Mouse (Mus musculus): ENCODE data around the gene Krt14. TPM values are rescaled to one million over a fixed set of nuclear protein-coding genes. Genes with fewer than 3 reads are reported as not detected.
"Not testable (repeated sequence)": the region's sequence is repeated elsewhere in the genome, so short reads cannot be mapped to it uniquely, and the experiment has no call there.

Krt14 gene
- 30.7 and 31.2 TPM in 2 replicates for polyA plus RNA-seq (2014; fragmentation: Nextera tagmentation; extraction: Ambion mirVana)

GRCm38 (mm10) chr11:100207498-100207897 lies at the start of gene Krt14:
TSS of gene Krt14 (minus strand) at chr11:100207548.
- no peak within 1 kb of the TSS for H3K27ac ChIP-seq (replicated peaks; ENCODE audit: low read depth, low read length)
- no peak within 1 kb of the TSS for H3K9ac ChIP-seq (replicated peaks; ENCODE audit: low read length)
- no peak within 1 kb of the TSS for H3K4me3 ChIP-seq (ENCODE audit: low read depth, low read length)
- no peaks in the 10 kb centered on the region for H3K4me1 ChIP-seq (ENCODE audit: control insufficient read depth, insufficient read depth, low read length)
- no peaks in the 10 kb centered on the region for H3K36me3 ChIP-seq (replicated peaks; ENCODE audit: control insufficient read depth, insufficient read depth, low read depth, low read length)
- DNase-seq (ENCODE audit: low spot score), result no peak
- no peaks in the 10 kb centered on the region for H3K27me3 ChIP-seq (ENCODE audit: control insufficient read depth, insufficient read depth, low read length)
- ATAC-seq (replicated peaks; ENCODE audit: insufficient number of reproducible peaks, low FRiP score, low TSS enrichment, low read depth), result no peak
- WGBS, result 89% methylated on average over 8 of the region's 8 CpGs
- H3K9me3 ChIP-seq (replicated peaks; ENCODE audit: control insufficient read depth, low read length), result no peaks in the 10 kb centered on the region
- H3K4me2 ChIP-seq (ENCODE audit: low read depth, low read length), result no peak within 1 kb of the TSS

GRCm38 (mm10) chr11:100255514-100255913 lies 48.2 kb upstream of the Krt14 start:
- H3K27me3 ChIP-seq (ENCODE audit: control insufficient read depth, insufficient read depth, low read length), result no peaks in the 10 kb centered on the region
- no peak overlapping the region for H3K4me3 ChIP-seq (ENCODE audit: low read depth, low read length)
- H3K4me2 ChIP-seq (ENCODE audit: low read depth, low read length), result no peak overlapping the region
- no peak for DNase-seq (ENCODE audit: low spot score)
- ATAC-seq (replicated peaks; ENCODE audit: insufficient number of reproducible peaks, low FRiP score, low TSS enrichment, low read depth), result no peak
- no peaks in the 10 kb centered on the region for H3K9me3 ChIP-seq (replicated peaks; ENCODE audit: control insufficient read depth, low read length)
- H3K9ac ChIP-seq (replicated peaks; ENCODE audit: low read length), result no peak overlapping the region
- H3K4me1 ChIP-seq (ENCODE audit: control insufficient read depth, insufficient read depth, low read length), result no peaks in the 10 kb centered on the region
- no peak overlapping the region for H3K27ac ChIP-seq (replicated peaks; ENCODE audit: low read depth, low read length)
- no peaks in the 10 kb centered on the region for H3K36me3 ChIP-seq (replicated peaks; ENCODE audit: control insufficient read depth, insufficient read depth, low read depth, low read length)
- WGBS, result 92% methylated on average over 6 of the region's 6 CpGs

GRCm38 (mm10) chr11:100254360-100255090 lies 47.2 kb upstream of the Krt14 start:
- no peaks in the 10 kb centered on the region for H3K9me3 ChIP-seq (replicated peaks; ENCODE audit: control insufficient read depth, low read length)
- H3K27me3 ChIP-seq (ENCODE audit: control insufficient read depth, insufficient read depth, low read length), result no peaks in the 10 kb centered on the region
- 67% methylated on average over 5 of the region's 5 CpGs for WGBS
- no peak overlapping the region for H3K9ac ChIP-seq (replicated peaks; ENCODE audit: low read length)
- no peak overlapping the region for H3K4me2 ChIP-seq (ENCODE audit: low read depth, low read length)
- ATAC-seq (replicated peaks; ENCODE audit: insufficient number of reproducible peaks, low FRiP score, low TSS enrichment, low read depth) (no peak), DNase-seq (ENCODE audit: low spot score) (no peak)
- no peaks in the 10 kb centered on the region for H3K4me1 ChIP-seq (ENCODE audit: control insufficient read depth, insufficient read depth, low read length)
- H3K36me3 ChIP-seq (replicated peaks; ENCODE audit: control insufficient read depth, insufficient read depth, low read depth, low read length), result no peaks in the 10 kb centered on the region
- H3K4me3 ChIP-seq (ENCODE audit: low read depth, low read length), result no peak overlapping the region
- H3K27ac ChIP-seq (replicated peaks; ENCODE audit: low read depth, low read length), result no peak overlapping the region

GRCm38 (mm10) chr11:100248852-100249465 lies 41.6 kb upstream of the Krt14 start, which contains the start of gene Krt16:
TSS of gene Krt16 (minus strand) at chr11:100248902.
- 85% methylated on average over 7 of the region's 7 CpGs for WGBS
- H3K4me2 ChIP-seq (ENCODE audit: low read depth, low read length), result no peak within 1 kb of the TSS
- H3K9ac ChIP-seq (replicated peaks; ENCODE audit: low read length), result no peak within 1 kb of the TSS
- no peak within 1 kb of the TSS for H3K4me3 ChIP-seq (ENCODE audit: low read depth, low read length)
- no peak within 1 kb of the TSS for H3K27ac ChIP-seq (replicated peaks; ENCODE audit: low read depth, low read length)
- H3K4me1 ChIP-seq (ENCODE audit: control insufficient read depth, insufficient read depth, low read length), result no peaks in the 10 kb centered on the region
- H3K36me3 ChIP-seq (replicated peaks; ENCODE audit: control insufficient read depth, insufficient read depth, low read depth, low read length), result no peaks in the 10 kb centered on the region
- DNase-seq (ENCODE audit: low spot score), result no peak
- H3K9me3 ChIP-seq (replicated peaks; ENCODE audit: control insufficient read depth, low read length), result no peaks in the 10 kb centered on the region
- H3K27me3 ChIP-seq (ENCODE audit: control insufficient read depth, insufficient read depth, low read length), result no peaks in the 10 kb centered on the region
- no peak for ATAC-seq (replicated peaks; ENCODE audit: insufficient number of reproducible peaks, low FRiP score, low TSS enrichment, low read depth)

GRCm38 (mm10) chr11:100246471-100246870 lies 39.1 kb upstream of the Krt14 start:
- not testable (repeated sequence) for H3K27ac ChIP-seq (replicated peaks; ENCODE audit: low read depth, low read length); H3K4me3 ChIP-seq (ENCODE audit: low read depth, low read length); H3K4me1 ChIP-seq (ENCODE audit: control insufficient read depth, insufficient read depth, low read length); DNase-seq (ENCODE audit: low spot score); H3K27me3 ChIP-seq (ENCODE audit: control insufficient read depth, insufficient read depth, low read length); ATAC-seq (replicated peaks; ENCODE audit: insufficient number of reproducible peaks, low FRiP score, low TSS enrichment, low read depth); H3K36me3 ChIP-seq (replicated peaks; ENCODE audit: control insufficient read depth, insufficient read depth, low read depth, low read length); H3K9me3 ChIP-seq (replicated peaks; ENCODE audit: control insufficient read depth, low read length); H3K4me2 ChIP-seq (ENCODE audit: low read depth, low read length); H3K9ac ChIP-seq (replicated peaks; ENCODE audit: low read length)
- 63% methylated on average over 7 of the region's 7 CpGs for WGBS

GRCm38 (mm10) chr11:100240272-100240671 lies 32.9 kb upstream of the Krt14 start:
- DNase-seq (ENCODE audit: low spot score); H3K4me1 ChIP-seq (ENCODE audit: control insufficient read depth, insufficient read depth, low read length); H3K4me2 ChIP-seq (ENCODE audit: low read depth, low read length); H3K9me3 ChIP-seq (replicated peaks; ENCODE audit: control insufficient read depth, low read length); H3K27me3 ChIP-seq (ENCODE audit: control insufficient read depth, insufficient read depth, low read length); ATAC-seq (replicated peaks; ENCODE audit: insufficient number of reproducible peaks, low FRiP score, low TSS enrichment, low read depth); H3K4me3 ChIP-seq (ENCODE audit: low read depth, low read length); H3K9ac ChIP-seq (replicated peaks; ENCODE audit: low read length); H3K36me3 ChIP-seq (replicated peaks; ENCODE audit: control insufficient read depth, insufficient read depth, low read depth, low read length); H3K27ac ChIP-seq (replicated peaks; ENCODE audit: low read depth, low read length): not testable (repeated sequence)
- 90% methylated on average over 4 of the region's 4 CpGs for WGBS

GRCm38 (mm10) chr11:100221741-100222140 lies 14.4 kb upstream of the Krt14 start:
- WGBS, result 73% methylated on average over 8 of the region's 8 CpGs
- no peak for ATAC-seq (replicated peaks; ENCODE audit: insufficient number of reproducible peaks, low FRiP score, low TSS enrichment, low read depth)
- H3K27me3 ChIP-seq (ENCODE audit: control insufficient read depth, insufficient read depth, low read length), result no peaks in the 10 kb centered on the region

GRCm38 (mm10) chr11:100219304-100219703 lies 12.0 kb upstream of the Krt14 start:
- no peaks in the 10 kb centered on the region for H3K9me3 ChIP-seq (replicated peaks; ENCODE audit: control insufficient read depth, low read length)
- no peak overlapping the region for H3K27ac ChIP-seq (replicated peaks; ENCODE audit: low read depth, low read length)
- H3K4me2 ChIP-seq (ENCODE audit: low read depth, low read length), result no peak overlapping the region
- H3K36me3 ChIP-seq (replicated peaks; ENCODE audit: control insufficient read depth, insufficient read depth, low read depth, low read length), result no peaks in the 10 kb centered on the region
- no peaks in the 10 kb centered on the region for H3K4me1 ChIP-seq (ENCODE audit: control insufficient read depth, insufficient read depth, low read length)
- 86% methylated on average over 4 of the region's 4 CpGs for WGBS
- no peak overlapping the region for H3K4me3 ChIP-seq (ENCODE audit: low read depth, low read length)
- DNase-seq (ENCODE audit: low spot score), result no peak
- no peak for ATAC-seq (replicated peaks; ENCODE audit: insufficient number of reproducible peaks, low FRiP score, low TSS enrichment, low read depth)
- H3K27me3 ChIP-seq (ENCODE audit: control insufficient read depth, insufficient read depth, low read length), result no peaks in the 10 kb centered on the region
- no peak overlapping the region for H3K9ac ChIP-seq (replicated peaks; ENCODE audit: low read length)

More at GRCm38 (mm10) chr11:100221741-100222140, 14.4 kb upstream of the Krt14 start:
- H3K27ac ChIP-seq (replicated peaks; ENCODE audit: low read depth, low read length), result no peak overlapping the region
- no peak overlapping the region for H3K9ac ChIP-seq (replicated peaks; ENCODE audit: low read length)
- no peak overlapping the region for H3K4me3 ChIP-seq (ENCODE audit: low read depth, low read length)
- no peak for DNase-seq (ENCODE audit: low spot score)
- H3K4me1 ChIP-seq (ENCODE audit: control insufficient read depth, insufficient read depth, low read length), result no peaks in the 10 kb centered on the region
- H3K9me3 ChIP-seq (replicated peaks; ENCODE audit: control insufficient read depth, low read length), result no peaks in the 10 kb centered on the region
- no peaks in the 10 kb centered on the region for H3K36me3 ChIP-seq (replicated peaks; ENCODE audit: control insufficient read depth, insufficient read depth, low read depth, low read length)
- no peak overlapping the region for H3K4me2 ChIP-seq (ENCODE audit: low read depth, low read length)

Data from embryonic facial prominence, embryonic 11.5 days (tissue).